Mouse (Mus musculus) liver, adult 2 months (tissue): Measurements from ENCODE around the gene B3gnt3. TPM values are rescaled to one million over a fixed set of nuclear protein-coding genes. Genes with fewer than 3 reads are reported as not detected.

Experiments
- DNase-seq: peaks from one replicate; pipeline ENCODE4 v3.0.0-alpha.2; 2011; ENCODE audit warnings: low read depth, low spot score; ENCODE audit errors: extremely low read depth
- H3K27ac ChIP-seq: fragments of 200-500 bp; replicated peaks from 2 replicates; pipeline ENCODE4 v1.5.1; 2012; ENCODE audit warnings: low read depth, mild to moderate bottlenecking, control low read depth, inconsistent platforms, low read length; ENCODE audit not compliant: insufficient read depth
- H3K27me3 ChIP-seq: fragments of 200-500 bp; 2 replicates; pipeline ENCODE4 v1.6.1; 2012; ENCODE audit warnings: mild to moderate bottlenecking, moderate library complexity, low read length, inconsistent platforms; ENCODE audit not compliant: control insufficient read depth, insufficient read depth
- H3K36me3 ChIP-seq: fragments of 200-500 bp; 2 replicates; pipeline ENCODE4 v1.6.1; 2012; ENCODE audit warnings: low read length, inconsistent platforms; ENCODE audit not compliant: control insufficient read depth, insufficient read depth
- H3K4me1 ChIP-seq: fragments of 200-500 bp; 2 replicates; pipeline ENCODE4 v1.6.1; 2011; ENCODE audit warnings: low read length; ENCODE audit not compliant: control insufficient read depth, insufficient read depth
- H3K4me3 ChIP-seq: fragments of 200-500 bp; 2 replicates; pipeline ENCODE4 v1.5.1; 2011; ENCODE audit warnings: low read depth, mild to moderate bottlenecking, control low read depth, low read length, moderate library complexity; ENCODE audit not compliant: insufficient read depth
- H3K79me2 ChIP-seq: fragments of 200-500 bp; 2 replicates; pipeline ENCODE4 v1.6.1; 2012; ENCODE audit warnings: inconsistent platforms, mild to moderate bottlenecking, low read length, moderate library complexity; ENCODE audit not compliant: control insufficient read depth, insufficient read depth
- H3K9ac ChIP-seq: fragments of 200-500 bp; 2 replicates; pipeline ENCODE4 v1.6.1; 2012; ENCODE audit warnings: low read depth, mild to moderate bottlenecking, control low read depth, inconsistent platforms, low read length
- CTCF ChIP-seq: fragments of 200-500 bp; IDR thresholded peaks from 2 replicates; pipeline ENCODE4 v1.5.1; 2011; ENCODE audit warnings: low read depth, low read length, control low read depth
- POLR2A ChIP-seq: fragments of 200-500 bp; IDR thresholded peaks from 2 replicates; pipeline ENCODE4 v1.6.1; 2011; ENCODE audit warnings: low read length, control low read depth; ENCODE audit not compliant: insufficient read depth; ENCODE audit errors: extremely low read depth
- WGBS: fragments of 180-500 bp; shearing (Covaris S2); methylation state at CpG from one replicate; pipeline ENCODE4 v1.1.7; 2018; 5-methylcytosine and 5-hydroxymethylcytosine counted together
- polyA plus RNA-seq: library from polyadenylated mRNA; depleted of rRNA; stranded (reverse); fragments of >200 nt; gene quantifications from 2 replicates; pipeline ENCODE4 v1.2.3, GENCODE M21; 2012
- total RNA-seq: library from RNA; depleted of rRNA; stranded (reverse); fragments of >200 nt; gene quantifications from 2 replicates; pipeline ENCODE4 v1.2.3, GENCODE M21; 2014

Gene B3gnt3
- total and polyA plus RNA-seq, 2 experiments = 0.92 to 2.6 TPM

GRCm38 (mm10) chr8:71674071-71674470 is 27.5 kb downstream of the B3gnt3 start:
- TF ChIP-seq POLR2A (no peak), CTCF (no peak)
- Histone ChIP-seq H3K9ac (no peak overlapping the region), H3K27ac (no peak overlapping the region), H3K4me3 (no peak overlapping the region), H3K79me2 (no peaks in the 10 kb centered on the region), H3K27me3 (no peaks in the 10 kb centered on the region), H3K4me1 (peaks cover 15% of the 10 kb centered on the region), H3K36me3 (no peaks in the 10 kb centered on the region)
- no peak for DNase-seq
- WGBS = 85% methylated on average over 2 of the region's 2 CpGs

DNA sequence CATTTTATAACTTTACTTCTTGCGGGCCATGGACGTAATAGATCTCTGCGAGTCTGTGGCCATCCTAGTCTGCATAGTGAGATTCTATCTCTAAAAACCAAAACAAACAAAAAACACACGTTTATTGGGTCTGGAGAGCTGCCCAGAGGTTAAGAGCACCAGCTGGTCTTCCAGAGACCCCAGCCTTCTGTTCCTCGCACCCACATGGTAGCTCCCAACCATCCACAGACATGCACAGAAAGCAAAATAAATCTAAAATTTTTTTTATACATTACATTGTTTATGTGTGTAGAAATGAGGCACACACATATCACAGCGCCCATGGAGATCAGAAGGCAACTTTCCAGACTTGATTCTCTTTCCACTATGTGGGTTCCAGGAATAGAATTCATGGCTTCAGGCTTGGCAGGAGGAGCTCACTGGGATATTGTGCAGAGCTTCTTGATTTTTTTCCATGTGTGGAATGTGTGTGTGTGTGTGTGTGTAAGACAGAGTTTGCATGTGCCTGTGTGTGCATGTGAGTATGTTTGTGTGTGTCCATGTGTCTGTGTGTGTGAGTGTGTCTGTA is 29.3 kb downstream of the B3gnt3 start:
- no peak for DNase-seq
- H3K4me3 ChIP-seq = no peak overlapping the region

GRCm38 (mm10) chr8:71671549-71671965 is 30.0 kb downstream of the B3gnt3 start, which contains the start of gene Unc13a:
Gene Unc13a (minus strand): TSS chr8:71671757.
- Histone ChIP-seq H3K4me1 (peaks cover 15% of the 10 kb centered on the region), H3K36me3 (no peaks in the 10 kb centered on the region), H3K4me3 (peak within 1 kb of the TSS; percentile 63), H3K79me2 (no peaks in the 10 kb centered on the region), H3K9ac (peak within 1 kb of the TSS; percentile 17; the same call in 1 of the 2 replicates), H3K27me3 (peaks cover 2% of the 10 kb centered on the region; the same call in 1 of the 2 replicates), H3K27ac (peak within 1 kb of the TSS; percentile 39)
- under 1% methylated on average over 42 of the region's 42 CpGs for WGBS
- peak; percentile 76 for DNase-seq
- TF ChIP-seq POLR2A = no peak
- TF ChIP-seq CTCF = no peak

More for the DNA sequence above, 29.3 kb downstream of the B3gnt3 start:
- H3K9ac ChIP-seq = no peak overlapping the region
- WGBS = 76% methylated on average over 6 of the region's 6 CpGs
- H3K27me3 ChIP-seq = peaks cover 2% of the 10 kb centered on the region; the same call in 1 of the 2 replicates
- no peaks in the 10 kb centered on the region for H3K79me2 ChIP-seq
- peaks cover 15% of the 10 kb centered on the region for H3K4me1 ChIP-seq
- TF ChIP-seq CTCF (no peak), POLR2A (no peak)
- no peaks in the 10 kb centered on the region for H3K36me3 ChIP-seq
- H3K27ac ChIP-seq = peak overlapping the region; percentile 39

GRCm38 (mm10) chr8:71670621-71671548 is 30.7 kb downstream of the B3gnt3 start:
- WGBS = 1% methylated on average over 61 of the region's 64 CpGs
- Histone ChIP-seq H3K27me3 (peaks cover 2% of the 10 kb centered on the region; the same call in 1 of the 2 replicates), H3K27ac (no peak overlapping the region), H3K36me3 (no peaks in the 10 kb centered on the region), H3K4me3 (peak overlapping the region; percentile 63), H3K4me1 (peaks cover 15% of the 10 kb centered on the region), H3K79me2 (no peaks in the 10 kb centered on the region), H3K9ac (peak overlapping the region; percentile 9; the same call in 1 of the 2 replicates)
- TF ChIP-seq POLR2A (no peak), CTCF (no peak)
- DNase-seq = no peak

GRCm38 (mm10) chr8:71670198-71670597 is 31.4 kb downstream of the B3gnt3 start:
- Histone ChIP-seq H3K4me3 (no peak overlapping the region), H3K4me1 (peaks cover 10% of the 10 kb centered on the region), H3K27me3 (peaks cover 2% of the 10 kb centered on the region; the same call in 1 of the 2 replicates), H3K27ac (no peak overlapping the region), H3K79me2 (no peaks in the 10 kb centered on the region), H3K36me3 (no peaks in the 10 kb centered on the region), H3K9ac (no peak overlapping the region)
- WGBS = 24% methylated on average over 12 of the region's 12 CpGs
- no peak for TF ChIP-seq POLR2A
- TF ChIP-seq CTCF = no peak
- DNase-seq = no peak
